Mouse (Mus musculus) forebrain, postnatal 0 days (tissue): ENCODE measurements around the gene Aplp2. TPM values are rescaled to one million over a fixed set of nuclear protein-coding genes. Genes with fewer than 3 reads are reported as not detected.
A peak's percentile ranks its signal among the peaks of the same experiment; 100 is the strongest.

Source experiments
- ATAC-seq: fragments of 200-750 bp; cut with Nextera tagmentation; 2 replicates; pipeline ENCODE4 v1.8.0; 2017; ENCODE audit warnings: mild to moderate bottlenecking, moderate library complexity
- DNase-seq: peaks from one replicate; pipeline ENCODE4 v3.0.0-alpha.2; 2015
- H3K27ac ChIP-seq: fragments of 300-500 bp; sonication (generic); 2 replicates; pipeline ENCODE4 v1.5.1; 2014; ENCODE audit warnings: low read depth, mild to moderate bottlenecking, antibody characterized with exemption, low read length, moderate library complexity, mixed read lengths
- H3K27me3 ChIP-seq: fragments of 300-500 bp; sonication (generic); 2 replicates; pipeline ENCODE4 v1.6.1; 2014; ENCODE audit warnings: mild to moderate bottlenecking, low read length, mixed read lengths; ENCODE audit not compliant: insufficient read depth
- H3K36me3 ChIP-seq: fragments of 300-500 bp; sonication (generic); 2 replicates; pipeline ENCODE4 v1.6.1; 2014; ENCODE audit warnings: mild to moderate bottlenecking, moderate library complexity; ENCODE audit not compliant: insufficient read depth
- H3K4me1 ChIP-seq: fragments of 300-500 bp; sonication (generic); 2 replicates; pipeline ENCODE4 v1.6.1; 2014; ENCODE audit warnings: antibody characterized with exemption; ENCODE audit not compliant: insufficient read depth
- H3K4me2 ChIP-seq: fragments of 300-500 bp; sonication (generic); 2 replicates; pipeline ENCODE4 v1.6.1; 2014; ENCODE audit warnings: low read depth, mild to moderate bottlenecking, moderate library complexity
- H3K4me3 ChIP-seq: fragments of 300-500 bp; sonication (generic); 2 replicates; pipeline ENCODE4 v1.5.1; 2014; ENCODE audit warnings: low read depth, low read length, mixed read lengths
- H3K9ac ChIP-seq: fragments of 300-500 bp; sonication (generic); 2 replicates; pipeline ENCODE4 v1.6.1; 2014; ENCODE audit warnings: mild to moderate bottlenecking
- H3K9me3 ChIP-seq: fragments of 300-500 bp; sonication (generic); 2 replicates; pipeline ENCODE4 v1.6.1; 2016; ENCODE audit warnings: low read length
- CTCF ChIP-seq: sonication (generic); IDR thresholded peaks from 2 replicates; pipeline ENCODE4 v1.5.1; 2016; ENCODE audit warnings: antibody characterized with exemption, control low read depth, low read depth
- WGBS: fragments of 180-500 bp; shearing (Covaris S2); extraction: QIAGEN DNeasy Blood & Tissue Kit; methylation state at CpG from one replicate; pipeline ENCODE4 v1.1.7; 2014; 5-methylcytosine and 5-hydroxymethylcytosine counted together
- polyA plus RNA-seq: library from polyadenylated mRNA; unstranded; fragments of >200 nt; fragmentation: Nextera tagmentation; extraction: Ambion mirVana; gene quantifications from 2 replicates; pipeline ENCODE4 v1.2.1, GENCODE M21; 2015
- total RNA-seq: library from RNA; depleted of rRNA; stranded (reverse); fragments of >200 nt; gene quantifications from 2 replicates; pipeline ENCODE4 v1.2.3, GENCODE M21; 2014

Gene Aplp2
- total and polyA plus RNA-seq, 2 experiments from 2014 or later = 328 to 341 TPM

DNA sequence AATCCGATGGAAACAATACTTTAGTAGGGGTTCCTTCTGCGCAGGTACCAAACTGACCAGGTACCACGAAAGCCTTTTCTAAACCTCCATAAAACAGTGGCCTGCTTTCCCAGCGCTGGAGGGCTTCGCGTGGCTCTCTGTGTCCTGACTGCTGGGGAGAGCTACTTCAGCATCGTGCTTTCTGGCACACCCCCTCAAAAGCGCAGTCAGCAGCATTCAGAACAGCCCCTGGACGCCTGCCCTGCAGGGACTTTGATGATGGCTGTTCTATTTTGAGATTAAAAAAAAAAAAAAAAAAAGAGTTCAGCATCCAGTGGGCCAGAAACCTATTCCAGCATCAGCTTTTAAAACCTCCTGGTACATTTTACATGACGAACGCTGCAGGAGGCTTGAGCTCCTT is 14.2 kb upstream of the Aplp2 start:
- Histone ChIP-seq H3K27me3 (no peaks in the 10 kb centered on the region), H3K9me3 (no peaks in the 10 kb centered on the region), H3K27ac (no peak overlapping the region), H3K36me3 (no peaks in the 10 kb centered on the region), H3K4me2 (no peak overlapping the region), H3K4me1 (no peaks in the 10 kb centered on the region), H3K9ac (no peak overlapping the region), H3K4me3 (no peak overlapping the region)
- peak; percentile 27 for DNase-seq
- no peak for ATAC-seq
- 64% methylated on average over 11 of the region's 11 CpGs for WGBS
- TF ChIP-seq CTCF = no peak

DNA sequence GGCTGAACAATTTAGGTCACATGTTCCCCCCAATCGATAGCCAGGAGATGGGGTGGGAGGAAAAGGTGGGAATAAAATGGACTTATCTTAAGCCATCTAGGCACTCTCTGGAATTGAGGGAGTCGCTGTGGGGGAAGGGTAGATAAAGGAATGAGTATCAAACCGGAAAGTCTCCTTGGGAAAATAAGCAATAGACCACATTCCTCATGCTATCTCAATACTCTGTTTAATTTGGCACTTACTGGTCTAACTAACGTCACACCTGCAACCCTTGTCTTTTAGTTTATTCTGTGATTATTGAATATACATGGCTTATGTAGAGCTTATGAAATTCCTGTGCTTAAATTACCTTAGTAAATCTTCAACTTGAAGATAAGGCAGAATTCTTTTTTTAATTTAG is 11.9 kb upstream of the Aplp2 start:
- no peaks in the 10 kb centered on the region for H3K9me3 ChIP-seq
- no peak overlapping the region for H3K4me2 ChIP-seq
- no peak overlapping the region for H3K4me3 ChIP-seq
- H3K27me3 ChIP-seq = no peaks in the 10 kb centered on the region
- WGBS = 86% methylated on average over 4 of the region's 4 CpGs
- H3K4me1 ChIP-seq = no peaks in the 10 kb centered on the region
- H3K36me3 ChIP-seq = no peaks in the 10 kb centered on the region
- H3K9ac ChIP-seq = no peak overlapping the region
- no peak overlapping the region for H3K27ac ChIP-seq
- DNase-seq (no peak), ATAC-seq (no peak)
- TF ChIP-seq CTCF = no peak

DNA sequence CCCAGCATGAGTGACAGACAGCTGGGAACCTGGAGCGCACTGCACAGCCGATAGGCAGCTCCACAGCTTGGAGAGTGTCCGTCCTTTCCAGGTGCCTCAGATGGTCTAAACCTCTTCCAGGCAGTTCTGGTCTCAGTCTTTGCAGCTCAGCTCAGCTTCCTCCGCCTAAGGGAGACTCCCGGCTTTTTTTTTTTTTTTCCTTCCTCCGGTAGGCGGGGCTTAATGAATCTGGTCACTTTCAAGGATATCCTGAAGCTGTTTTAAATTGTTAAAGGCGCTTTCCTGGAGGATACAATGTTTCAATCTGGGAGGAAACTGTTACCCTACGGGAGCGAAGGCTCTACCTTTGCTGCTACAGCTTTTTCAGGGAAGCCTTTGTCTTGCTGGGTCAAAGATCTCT is 9.6 kb upstream of the Aplp2 start:
- H3K27ac ChIP-seq = no peak overlapping the region
- no peak overlapping the region for H3K4me3 ChIP-seq
- no peak for TF ChIP-seq CTCF
- no peak overlapping the region for H3K9ac ChIP-seq
- WGBS = 36% methylated on average over 10 of the region's 10 CpGs
- DNase-seq (no peak), ATAC-seq (no peak)
- no peak overlapping the region for H3K4me2 ChIP-seq
- H3K36me3 ChIP-seq = no peaks in the 10 kb centered on the region
- no peaks in the 10 kb centered on the region for H3K9me3 ChIP-seq
- H3K27me3 ChIP-seq = no peaks in the 10 kb centered on the region
- H3K4me1 ChIP-seq = no peaks in the 10 kb centered on the region

DNA sequence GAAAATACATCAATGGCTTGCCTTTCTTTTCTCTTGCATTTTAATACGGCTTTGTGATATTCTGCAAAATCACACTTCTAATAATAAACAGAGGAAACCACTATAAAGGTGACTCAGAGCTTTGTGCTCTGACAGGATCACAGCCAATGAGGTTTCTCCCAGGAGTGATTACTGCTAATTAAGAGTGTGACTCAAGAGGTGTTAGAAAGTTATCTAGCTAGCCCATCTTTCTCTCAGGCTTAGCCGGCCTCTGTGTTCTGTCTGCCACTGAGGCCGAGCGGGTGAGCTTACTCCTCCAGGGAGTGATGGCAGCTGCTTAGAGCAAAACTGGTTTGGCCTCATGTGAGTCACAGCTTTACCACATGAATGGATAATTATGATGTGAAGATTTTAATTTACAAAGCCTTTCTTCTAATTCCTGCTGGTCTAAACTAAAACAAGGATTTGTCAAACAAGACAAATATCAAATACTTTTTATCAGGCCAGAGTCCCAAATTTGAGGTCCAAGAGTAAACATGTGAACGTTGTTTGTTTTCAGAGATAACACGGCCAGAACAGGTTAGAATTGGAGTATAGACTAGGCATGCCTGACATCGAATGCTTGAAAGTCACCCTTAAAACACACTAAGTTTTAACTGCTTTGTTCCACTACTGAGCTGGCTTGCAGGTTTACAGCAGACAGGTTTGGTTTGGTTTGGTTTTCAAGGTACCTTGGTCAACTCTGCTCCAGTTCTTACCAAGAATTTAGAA is 6.2 kb upstream of the Aplp2 start:
- Histone ChIP-seq H3K9me3 (no peaks in the 10 kb centered on the region), H3K27me3 (no peaks in the 10 kb centered on the region), H3K4me2 (no peak overlapping the region), H3K4me3 (no peak overlapping the region), H3K36me3 (no peaks in the 10 kb centered on the region), H3K27ac (no peak overlapping the region), H3K4me1 (peaks cover 2% of the 10 kb centered on the region; the same call in 1 of the 2 replicates), H3K9ac (no peak overlapping the region)
- 67% methylated on average over 7 of the region's 7 CpGs for WGBS
- no peak for DNase-seq
- ATAC-seq = no peak
- no peak for TF ChIP-seq CTCF

DNA sequence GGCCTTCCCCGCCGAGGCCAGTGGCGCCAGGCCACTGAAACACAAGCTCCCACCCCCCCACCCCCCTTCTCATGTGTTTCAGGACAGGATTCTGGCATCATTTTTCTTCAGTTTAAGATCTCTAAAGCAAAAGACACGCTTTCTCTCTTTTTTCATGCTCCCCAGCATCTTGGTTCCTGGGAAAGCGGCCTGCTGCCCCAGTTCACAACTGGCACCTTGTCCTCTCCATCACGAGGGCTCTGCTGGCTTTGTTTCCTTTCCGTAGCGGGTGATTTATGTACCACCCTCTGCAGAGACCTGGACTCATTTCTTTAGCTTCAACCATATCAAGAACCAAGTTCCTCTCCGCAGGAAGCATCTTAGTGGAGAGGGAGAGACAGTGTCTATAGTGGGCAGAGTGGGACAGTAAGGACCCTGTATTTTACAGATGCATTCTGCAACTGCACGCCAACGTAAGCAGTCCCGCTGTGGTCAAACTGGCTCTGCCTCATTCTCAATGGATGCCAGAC is 939 bp upstream of the Aplp2 start:
- Histone ChIP-seq H3K27me3 (no peaks in the 10 kb centered on the region), H3K27ac (peak overlapping the region; percentile 85), H3K9ac (peak overlapping the region; percentile 96), H3K4me1 (peaks cover 13% of the 10 kb centered on the region), H3K4me2 (peak overlapping the region; percentile 86), H3K36me3 (no peaks in the 10 kb centered on the region), H3K9me3 (no peaks in the 10 kb centered on the region), H3K4me3 (peak overlapping the region; percentile 94)
- peak; percentile 54 for DNase-seq
- TF ChIP-seq CTCF = no peak
- no peak for ATAC-seq
- 21% methylated on average over 12 of the region's 12 CpGs for WGBS

DNA sequence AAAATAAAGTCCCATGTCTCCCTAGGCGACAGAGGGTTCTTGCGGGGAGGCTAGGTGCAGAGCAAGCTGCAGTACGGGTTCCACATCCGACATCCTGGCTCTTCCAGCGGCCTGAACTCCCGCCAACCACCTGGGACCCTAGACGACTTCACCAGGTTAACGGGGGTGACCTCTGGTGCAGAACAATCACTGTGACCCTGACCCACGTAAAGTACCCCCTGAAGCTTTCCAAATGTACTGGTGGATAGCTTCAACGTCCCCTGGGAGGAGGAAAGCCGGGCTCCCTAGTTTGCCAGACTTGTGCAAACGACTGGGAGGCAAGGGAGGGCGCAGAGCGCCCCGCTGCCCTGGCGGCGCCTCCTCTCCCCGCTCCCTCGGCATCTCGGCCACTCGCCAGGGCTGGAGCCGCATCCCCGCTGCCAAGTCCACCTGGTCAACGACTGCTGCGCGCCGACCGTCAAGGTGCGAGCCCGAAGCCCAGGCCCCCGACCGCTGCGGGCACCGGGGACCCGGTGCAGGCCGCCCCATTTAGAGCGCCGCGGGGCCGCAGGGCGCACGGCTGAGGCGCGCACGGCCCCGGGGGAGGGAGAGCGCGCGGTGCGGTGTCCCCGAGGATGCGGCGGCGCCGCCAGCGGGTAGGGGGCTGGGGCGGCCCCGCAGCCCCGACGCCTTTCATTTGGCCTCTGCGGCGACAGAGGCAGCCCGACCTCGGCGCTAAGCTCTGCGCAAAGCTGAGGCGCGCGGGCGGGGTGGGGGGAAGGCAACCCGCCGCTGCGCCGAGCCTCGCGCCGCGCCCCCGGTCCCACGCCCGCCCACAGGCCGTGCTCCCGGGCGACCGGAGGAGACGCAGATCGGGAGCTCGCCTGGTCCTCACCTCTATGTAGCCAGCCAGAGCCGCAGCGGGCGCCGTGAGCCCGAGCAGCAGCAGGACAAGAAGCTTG is 596 bp downstream of the Aplp2 start:
- H3K36me3 ChIP-seq = no peaks in the 10 kb centered on the region
- ATAC-seq = peak; percentile 60
- WGBS = under 1% methylated on average over 90 of the region's 93 CpGs

More for the DNA sequence above, 596 bp downstream of the Aplp2 start:
- H3K4me2 ChIP-seq = peak overlapping the region; percentile 86
- H3K27me3 ChIP-seq = no peaks in the 10 kb centered on the region
- TF ChIP-seq CTCF = 0 out of 2 replicates have a peak, but pooled peaks have one; percentile 7
- peak overlapping the region; percentile 95 for H3K27ac ChIP-seq
- no peaks in the 10 kb centered on the region for H3K9me3 ChIP-seq
- H3K4me1 ChIP-seq = peaks cover 13% of the 10 kb centered on the region
- peak; percentile 17 for DNase-seq
- peak overlapping the region; percentile 94 for H3K4me3 ChIP-seq
- H3K9ac ChIP-seq = peak overlapping the region; percentile 96
